Mouse (Mus musculus): ENCODE results near the gene Hipk3. TPM values are rescaled to one million over a fixed set of nuclear protein-coding genes. Genes with fewer than 3 reads are reported as not detected.
A peak's percentile ranks its signal among the peaks of the same experiment; 100 is the strongest.

Hipk3 gene
- total and polyA plus RNA-seq, 2 experiments from 2014 or later: 5.8 to 43.7 TPM

DNA sequence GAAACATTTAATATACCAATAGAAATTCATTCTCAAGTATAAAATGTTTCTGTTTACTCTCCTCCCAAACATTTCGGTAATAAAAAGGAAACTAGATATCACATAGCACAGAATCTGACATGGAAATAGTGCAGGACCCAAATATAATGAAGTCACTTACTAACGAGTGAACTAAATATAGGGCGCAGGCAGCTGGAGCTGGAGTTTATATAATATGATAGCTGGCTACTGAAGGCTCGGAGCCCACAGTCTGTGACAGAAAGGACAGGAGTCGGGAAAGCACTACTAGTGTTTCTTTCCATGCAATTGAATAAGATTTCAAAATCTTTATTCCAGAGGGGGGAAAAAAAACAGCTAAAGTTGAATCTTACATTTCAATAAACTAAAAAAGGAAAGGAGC lies 25.8 kb downstream of the Hipk3 start:
- 77% methylated on average over 5 of the region's 5 CpGs for WGBS
- no peak for DNase-seq (ENCODE audit: low spot score)
- no peaks in the 10 kb centered on the region for H3K9me3 ChIP-seq (ENCODE audit: low read length)
- no peaks in the 10 kb centered on the region for H3K36me3 ChIP-seq (ENCODE audit: insufficient read depth, low read length)
- no peak for ATAC-seq (ENCODE audit: low FRiP score)
- H3K27ac ChIP-seq (ENCODE audit: low read depth, low read length): no peak overlapping the region
- 0 out of 2 replicates have a peak, but pooled peaks cover 4% of the 10 kb centered on the region for H3K4me1 ChIP-seq (ENCODE audit: insufficient read depth, low read length)
- TF ChIP-seq CTCF (IDR thresholded peaks at IDR 0.05): no peak
- H3K9ac ChIP-seq (replicated peaks; ENCODE audit: low read length, poor library complexity, severe bottlenecking): no peak overlapping the region
- no peaks in the 10 kb centered on the region for H3K27me3 ChIP-seq (ENCODE audit: insufficient read depth, low read length)
- no peak overlapping the region for H3K4me2 ChIP-seq (ENCODE audit: low read depth, low read length, poor library complexity, severe bottlenecking)
- H3K4me3 ChIP-seq (ENCODE audit: low read depth, low read length): no peak overlapping the region

DNA sequence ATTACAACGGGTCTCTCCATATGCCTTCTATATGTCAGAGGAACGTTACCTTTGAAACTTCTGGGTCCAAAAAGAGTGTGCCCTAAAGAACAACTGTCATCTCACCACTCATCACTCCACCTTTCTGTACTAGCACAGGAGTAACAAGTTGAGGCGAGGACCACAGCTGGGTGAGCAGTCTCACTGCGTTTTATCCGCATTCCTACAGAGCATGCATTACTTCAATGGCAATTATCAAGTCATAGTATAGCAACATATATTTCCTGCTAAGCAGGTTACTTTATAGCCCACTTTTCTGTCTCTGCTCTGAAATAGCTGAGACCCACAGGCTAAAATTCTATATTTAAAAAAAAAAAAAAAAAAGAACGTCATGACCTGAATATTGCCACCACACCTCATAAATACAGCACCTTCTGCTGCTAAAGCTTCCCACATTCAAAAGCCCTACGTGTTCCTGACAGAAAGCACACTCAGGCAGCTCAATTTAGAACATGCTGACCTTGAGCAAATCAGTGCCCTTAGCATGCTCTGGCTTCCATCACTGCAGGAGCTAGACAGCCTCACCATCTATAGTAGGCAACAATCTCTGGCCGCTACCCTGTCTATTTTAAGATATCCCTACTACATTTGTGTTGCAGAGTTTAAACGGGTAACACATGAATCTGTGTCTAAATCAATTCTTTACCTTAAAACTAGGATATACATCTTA lies 27.2 kb downstream of the Hipk3 start:
- no peak overlapping the region for H3K4me3 ChIP-seq (ENCODE audit: low read depth, low read length)
- H3K27ac ChIP-seq (ENCODE audit: low read depth, low read length): no peak overlapping the region
- WGBS: 77% methylated on average over 9 of the region's 9 CpGs
- no peaks in the 10 kb centered on the region for H3K9me3 ChIP-seq (ENCODE audit: low read length)
- no peak overlapping the region for H3K9ac ChIP-seq (replicated peaks; ENCODE audit: low read length, poor library complexity, severe bottlenecking)
- no peak for TF ChIP-seq CTCF (IDR thresholded peaks at IDR 0.05)
- no peaks in the 10 kb centered on the region for H3K36me3 ChIP-seq (ENCODE audit: insufficient read depth, low read length)
- ATAC-seq (ENCODE audit: low FRiP score): no peak
- H3K4me2 ChIP-seq (ENCODE audit: low read depth, low read length, poor library complexity, severe bottlenecking): no peak overlapping the region
- H3K4me1 ChIP-seq (ENCODE audit: insufficient read depth, low read length): 0 out of 2 replicates have a peak, but pooled peaks cover 4% of the 10 kb centered on the region
- H3K27me3 ChIP-seq (ENCODE audit: insufficient read depth, low read length): no peaks in the 10 kb centered on the region
- peak; percentile 22 for DNase-seq (ENCODE audit: low spot score)

DNA sequence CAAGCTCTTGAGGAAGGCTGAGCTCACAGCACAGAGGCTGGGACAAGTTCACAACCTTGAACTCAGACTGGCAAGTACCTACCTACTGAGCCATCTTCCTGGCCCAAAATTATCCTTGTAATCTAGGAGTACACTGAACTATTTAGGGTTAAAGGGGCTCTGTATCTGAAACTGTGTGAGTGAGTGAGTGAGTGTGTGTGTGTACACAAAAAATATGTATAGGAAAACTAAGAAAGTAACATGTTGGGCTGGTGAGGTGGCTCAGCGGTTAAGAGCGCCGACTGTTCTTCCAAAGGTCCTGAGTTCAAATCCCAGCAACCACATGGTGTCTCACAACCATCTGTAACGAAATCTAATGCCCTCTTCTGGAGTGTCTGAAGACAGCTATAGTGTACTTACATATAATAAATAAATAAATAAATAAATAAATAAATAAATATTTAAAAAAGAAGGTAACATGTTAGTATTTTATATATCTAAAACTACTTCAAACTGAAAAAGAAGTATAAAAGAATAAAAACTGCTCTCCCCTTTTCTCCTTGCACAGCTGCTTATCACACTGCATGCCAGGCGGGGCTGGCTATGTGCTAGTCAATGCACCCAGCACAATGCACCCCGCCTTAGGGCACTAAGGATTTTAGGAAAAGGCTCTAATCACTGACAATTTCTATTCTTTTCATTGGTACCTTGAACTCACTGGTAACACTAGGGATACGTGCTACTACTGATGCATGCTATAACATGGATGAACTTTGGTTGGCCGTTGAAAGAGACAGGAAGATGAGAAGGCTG lies 28.4 kb downstream of the Hipk3 start:
- Histone ChIP-seq H3K4me2 (ENCODE audit: low read depth, low read length, poor library complexity, severe bottlenecking) (no peak overlapping the region), H3K4me3 (ENCODE audit: low read depth, low read length) (no peak overlapping the region)
- ATAC-seq (ENCODE audit: low FRiP score): no peak

DNA sequence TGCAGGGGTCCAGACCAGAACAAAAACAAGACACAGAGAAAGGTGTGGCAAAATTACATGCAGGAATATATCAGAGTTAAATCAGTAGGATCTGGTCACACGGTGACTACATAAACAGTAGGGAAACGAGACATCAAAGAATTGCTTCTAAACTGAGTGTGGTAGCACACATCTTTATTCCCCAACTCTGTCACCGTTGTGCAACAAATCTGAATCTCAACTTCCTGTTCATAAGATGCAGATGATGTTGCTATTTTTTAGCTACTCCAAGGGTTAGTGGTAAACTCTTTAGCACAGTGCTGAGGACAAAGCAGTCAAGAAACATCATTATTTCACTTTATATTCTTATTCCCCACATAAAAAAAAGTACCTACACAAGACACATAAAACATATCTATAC lies 34.2 kb downstream of the Hipk3 start:
- Histone ChIP-seq H3K9ac (replicated peaks; ENCODE audit: low read length, poor library complexity, severe bottlenecking) (no peak overlapping the region), H3K9me3 (ENCODE audit: low read length) (no peaks in the 10 kb centered on the region), H3K27me3 (ENCODE audit: insufficient read depth, low read length) (no peaks in the 10 kb centered on the region), H3K4me2 (ENCODE audit: low read depth, low read length, poor library complexity, severe bottlenecking) (no peak overlapping the region), H3K36me3 (ENCODE audit: insufficient read depth, low read length) (no peaks in the 10 kb centered on the region), H3K27ac (ENCODE audit: low read depth, low read length) (no peak overlapping the region), H3K4me3 (ENCODE audit: low read depth, low read length) (no peak overlapping the region), H3K4me1 (ENCODE audit: insufficient read depth, low read length) (no peaks in the 10 kb centered on the region)
- no peak for DNase-seq (ENCODE audit: low spot score)
- no peak for ATAC-seq (ENCODE audit: low FRiP score)
- 75% methylated on average over 3 of the region's 3 CpGs for WGBS
- no peak for TF ChIP-seq CTCF (IDR thresholded peaks at IDR 0.05)

More for the DNA sequence above, 28.4 kb downstream of the Hipk3 start:
- Histone ChIP-seq H3K9ac (replicated peaks; ENCODE audit: low read length, poor library complexity, severe bottlenecking) (no peak overlapping the region), H3K27ac (ENCODE audit: low read depth, low read length) (no peak overlapping the region), H3K27me3 (ENCODE audit: insufficient read depth, low read length) (no peaks in the 10 kb centered on the region), H3K9me3 (ENCODE audit: low read length) (no peaks in the 10 kb centered on the region), H3K36me3 (ENCODE audit: insufficient read depth, low read length) (no peaks in the 10 kb centered on the region), H3K4me1 (ENCODE audit: insufficient read depth, low read length) (0 out of 2 replicates have a peak, but pooled peaks cover 4% of the 10 kb centered on the region)
- no peak for TF ChIP-seq CTCF (IDR thresholded peaks at IDR 0.05)
- DNase-seq (ENCODE audit: low spot score): no peak
- 92% methylated on average over 8 of the region's 8 CpGs for WGBS

DNA sequence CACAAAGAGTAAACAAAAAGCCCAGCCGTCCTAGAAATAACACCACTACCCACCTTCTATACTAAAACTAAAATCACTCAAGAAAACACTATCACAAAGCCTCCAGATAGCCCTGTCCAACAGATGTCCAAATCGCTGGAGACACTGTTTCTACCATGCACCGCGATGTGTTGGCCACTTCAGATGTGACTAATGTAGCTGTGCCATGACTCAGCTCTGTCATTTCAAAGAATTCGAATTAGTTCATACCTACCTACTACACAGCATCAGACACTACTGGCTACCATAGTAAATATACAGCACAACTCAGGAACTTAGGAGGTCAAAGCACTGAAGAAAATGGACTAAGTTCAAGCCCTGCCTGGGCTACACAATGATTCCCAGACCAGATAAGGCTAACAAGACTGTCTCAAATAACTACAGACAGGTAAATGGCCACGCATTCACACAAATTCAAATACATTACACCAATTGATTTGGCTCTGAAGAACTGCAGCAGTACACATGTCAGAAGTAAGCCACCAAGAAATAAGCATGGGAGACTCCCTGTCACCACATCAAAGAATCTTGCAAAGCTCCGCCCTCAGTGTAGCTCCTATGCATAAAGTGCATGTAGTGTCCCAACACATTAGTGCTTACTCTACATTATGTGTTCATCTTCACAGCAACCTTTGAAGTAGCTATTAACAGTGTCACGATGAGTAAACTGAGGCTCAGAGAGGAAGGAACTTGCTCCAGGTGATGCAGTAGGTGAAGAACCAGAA lies 35.5 kb downstream of the Hipk3 start:
- Histone ChIP-seq H3K4me2 (ENCODE audit: low read depth, low read length, poor library complexity, severe bottlenecking) (no peak overlapping the region), H3K9me3 (ENCODE audit: low read length) (no peaks in the 10 kb centered on the region), H3K27me3 (ENCODE audit: insufficient read depth, low read length) (no peaks in the 10 kb centered on the region), H3K9ac (replicated peaks; ENCODE audit: low read length, poor library complexity, severe bottlenecking) (no peak overlapping the region), H3K4me1 (ENCODE audit: insufficient read depth, low read length) (no peaks in the 10 kb centered on the region), H3K36me3 (ENCODE audit: insufficient read depth, low read length) (no peaks in the 10 kb centered on the region), H3K4me3 (ENCODE audit: low read depth, low read length) (no peak overlapping the region), H3K27ac (ENCODE audit: low read depth, low read length) (no peak overlapping the region)
- ATAC-seq (ENCODE audit: low FRiP score): no peak
- no peak for TF ChIP-seq CTCF (IDR thresholded peaks at IDR 0.05)
- WGBS: 89% methylated on average over 8 of the region's 8 CpGs
- no peak for DNase-seq (ENCODE audit: low spot score)

Data from midbrain, postnatal 0 days (tissue).